Mouse (Mus musculus): ENCODE results near the gene Lypd4. TPM values are rescaled to one million over a fixed set of nuclear protein-coding genes. Genes with fewer than 3 reads are reported as not detected.
A peak's percentile ranks its signal among the peaks of the same experiment; 100 is the strongest.
"Not testable (repeated sequence)": the region's sequence is repeated elsewhere in the genome, so short reads cannot be mapped to it uniquely, and the experiment has no call there.

Lypd4 gene
- polyA plus RNA-seq, 1 experiment from 2014 or later = not detected

- H3K9me3 ChIP-seq (replicated peaks; ENCODE audit: control insufficient read depth, low read length) = no peaks in the 10 kb centered on the region
- DNase-seq (ENCODE audit: low spot score) (no peak), ATAC-seq (replicated peaks; ENCODE audit: insufficient number of reproducible peaks, low FRiP score, low TSS enrichment, low read depth) (no peak)
- WGBS = 66% methylated on average over 8 of the region's 8 CpGs
- no peaks in the 10 kb centered on the region for H3K36me3 ChIP-seq (replicated peaks; ENCODE audit: control insufficient read depth, insufficient read depth, low read depth, low read length)
- H3K27me3 ChIP-seq (ENCODE audit: control insufficient read depth, insufficient read depth, low read length) = no peaks in the 10 kb centered on the region
- no peak overlapping the region for H3K4me3 ChIP-seq (ENCODE audit: low read depth, low read length)
- H3K9ac ChIP-seq (replicated peaks; ENCODE audit: low read length) = no peak overlapping the region
- H3K27ac ChIP-seq (replicated peaks; ENCODE audit: low read depth, low read length) = no peak overlapping the region
- H3K4me2 ChIP-seq (ENCODE audit: low read depth, low read length) = no peak overlapping the region
- H3K4me1 ChIP-seq (ENCODE audit: control insufficient read depth, insufficient read depth, low read length) = no peaks in the 10 kb centered on the region
Observed at GRCm38 (mm10) chr7:24839410-24839808, 30.3 kb downstream of the Lypd4 start.

- H3K36me3 ChIP-seq (replicated peaks; ENCODE audit: control insufficient read depth, insufficient read depth, low read depth, low read length) = not testable (repeated sequence)
Observed at GRCm38 (mm10) chr7:24838732-24839409, 30.9 kb downstream of the Lypd4 start.

GRCm38 (mm10) chr7:24827181-24827580, 42.6 kb downstream of the Lypd4 start:
- H3K27ac ChIP-seq (replicated peaks; ENCODE audit: low read depth, low read length) = no peak overlapping the region
- H3K9ac ChIP-seq (replicated peaks; ENCODE audit: low read length) = no peak overlapping the region
- no peak for DNase-seq (ENCODE audit: low spot score)
- no peak overlapping the region for H3K4me3 ChIP-seq (ENCODE audit: low read depth, low read length)
- H3K4me2 ChIP-seq (ENCODE audit: low read depth, low read length) = no peak overlapping the region
- no peaks in the 10 kb centered on the region for H3K36me3 ChIP-seq (replicated peaks; ENCODE audit: control insufficient read depth, insufficient read depth, low read depth, low read length)
- no peaks in the 10 kb centered on the region for H3K27me3 ChIP-seq (ENCODE audit: control insufficient read depth, insufficient read depth, low read length)
- no peaks in the 10 kb centered on the region for H3K9me3 ChIP-seq (replicated peaks; ENCODE audit: control insufficient read depth, low read length)
- no peak for ATAC-seq (replicated peaks; ENCODE audit: insufficient number of reproducible peaks, low FRiP score, low TSS enrichment, low read depth)
- no peaks in the 10 kb centered on the region for H3K4me1 ChIP-seq (ENCODE audit: control insufficient read depth, insufficient read depth, low read length)
- 93% methylated on average over 4 of the region's 4 CpGs for WGBS

More at GRCm38 (mm10) chr7:24838732-24839409, 30.9 kb downstream of the Lypd4 start:
- not testable (repeated sequence) for H3K27ac ChIP-seq (replicated peaks; ENCODE audit: low read depth, low read length); DNase-seq (ENCODE audit: low spot score); H3K27me3 ChIP-seq (ENCODE audit: control insufficient read depth, insufficient read depth, low read length); H3K4me2 ChIP-seq (ENCODE audit: low read depth, low read length); H3K4me1 ChIP-seq (ENCODE audit: control insufficient read depth, insufficient read depth, low read length); ATAC-seq (replicated peaks; ENCODE audit: insufficient number of reproducible peaks, low FRiP score, low TSS enrichment, low read depth); H3K4me3 ChIP-seq (ENCODE audit: low read depth, low read length); H3K9me3 ChIP-seq (replicated peaks; ENCODE audit: control insufficient read depth, low read length); H3K9ac ChIP-seq (replicated peaks; ENCODE audit: low read length)
- WGBS = 68% methylated on average over 11 of the region's 13 CpGs

GRCm38 (mm10) chr7:24824452-24824851, 45.3 kb downstream of the Lypd4 start:
- WGBS = 71% methylated on average over 7 of the region's 7 CpGs
- Histone ChIP-seq H3K9ac (replicated peaks; ENCODE audit: low read length) (no peak overlapping the region), H3K4me1 (ENCODE audit: control insufficient read depth, insufficient read depth, low read length) (no peaks in the 10 kb centered on the region), H3K36me3 (replicated peaks; ENCODE audit: control insufficient read depth, insufficient read depth, low read depth, low read length) (no peaks in the 10 kb centered on the region), H3K9me3 (replicated peaks; ENCODE audit: control insufficient read depth, low read length) (no peaks in the 10 kb centered on the region), H3K4me3 (ENCODE audit: low read depth, low read length) (no peak overlapping the region), H3K4me2 (ENCODE audit: low read depth, low read length) (no peak overlapping the region), H3K27ac (replicated peaks; ENCODE audit: low read depth, low read length) (no peak overlapping the region), H3K27me3 (ENCODE audit: control insufficient read depth, insufficient read depth, low read length) (no peaks in the 10 kb centered on the region)
- DNase-seq (ENCODE audit: low spot score) (no peak), ATAC-seq (replicated peaks; ENCODE audit: insufficient number of reproducible peaks, low FRiP score, low TSS enrichment, low read depth) (no peak)

GRCm38 (mm10) chr7:24817502-24817901, 52.2 kb downstream of the Lypd4 start:
- ATAC-seq (replicated peaks; ENCODE audit: insufficient number of reproducible peaks, low FRiP score, low TSS enrichment, low read depth) (0 out of 2 replicates have a peak, but pooled peaks have one; percentile 59), DNase-seq (ENCODE audit: low spot score) (peak; percentile 84)
- Histone ChIP-seq H3K27me3 (ENCODE audit: control insufficient read depth, insufficient read depth, low read length) (no peaks in the 10 kb centered on the region), H3K27ac (replicated peaks; ENCODE audit: low read depth, low read length) (no peak overlapping the region), H3K4me3 (ENCODE audit: low read depth, low read length) (no peak overlapping the region), H3K9me3 (replicated peaks; ENCODE audit: control insufficient read depth, low read length) (no peaks in the 10 kb centered on the region), H3K4me2 (ENCODE audit: low read depth, low read length) (no peak overlapping the region), H3K4me1 (ENCODE audit: control insufficient read depth, insufficient read depth, low read length) (no peaks in the 10 kb centered on the region), H3K36me3 (replicated peaks; ENCODE audit: control insufficient read depth, insufficient read depth, low read depth, low read length) (no peaks in the 10 kb centered on the region), H3K9ac (replicated peaks; ENCODE audit: low read length) (no peak overlapping the region)
- WGBS = 0% methylated on average over 3 of the region's 3 CpGs

Other genes with a start within 250 kb of the Lypd4 start
- 2.0 and 2.1 TPM in 2 replicates for gene Lypd3, start 233.4 kb downstream of the Lypd4 start, polyA plus RNA-seq (2014; fragmentation: Nextera tagmentation; extraction: Ambion mirVana)
- not detected in 2 replicates for gene Tex101, start 193.3 kb downstream of the Lypd4 start, polyA plus RNA-seq (2014; fragmentation: Nextera tagmentation; extraction: Ambion mirVana)
- gene BC049730, start 160.7 kb downstream of the Lypd4 start, polyA plus RNA-seq (2014; fragmentation: Nextera tagmentation; extraction: Ambion mirVana) = not detected in 2 replicates
- not detected in 2 replicates for gene Gm4763, start 143.0 kb downstream of the Lypd4 start, polyA plus RNA-seq (2014; fragmentation: Nextera tagmentation; extraction: Ambion mirVana)
- gene Cd177, start 109.6 kb downstream of the Lypd4 start, polyA plus RNA-seq (2014; fragmentation: Nextera tagmentation; extraction: Ambion mirVana) = not detected in 2 replicates
- gene Ceacam10, start 92.7 kb downstream of the Lypd4 start, polyA plus RNA-seq (2014; fragmentation: Nextera tagmentation; extraction: Ambion mirVana) = 0.29 and 0.34 TPM in 2 replicates
- gene Gm9844, start 7.7 kb downstream of the Lypd4 start, polyA plus RNA-seq (2014; fragmentation: Nextera tagmentation; extraction: Ambion mirVana) = 20.6 and 26.5 TPM in 2 replicates
- gene Dmrtc2, start 116 bp upstream of the Lypd4 start, polyA plus RNA-seq (2014; fragmentation: Nextera tagmentation; extraction: Ambion mirVana) = not detected in 2 replicates
- 2,121 and 2,269 TPM in 2 replicates for gene Rps19, start 14.4 kb upstream of the Lypd4 start, polyA plus RNA-seq (2014; fragmentation: Nextera tagmentation; extraction: Ambion mirVana)
- 0.20 and 0.28 TPM in 2 replicates for gene Cd79a, start 27.4 kb upstream of the Lypd4 start, polyA plus RNA-seq (2014; fragmentation: Nextera tagmentation; extraction: Ambion mirVana)
- 43.0 and 47.1 TPM in 2 replicates for gene Arhgef1, start 33.0 kb upstream of the Lypd4 start, polyA plus RNA-seq (2014; fragmentation: Nextera tagmentation; extraction: Ambion mirVana)
- 0.36 and 0.79 TPM in 2 replicates for gene Gm4881, start 74.6 kb upstream of the Lypd4 start, polyA plus RNA-seq (2014; fragmentation: Nextera tagmentation; extraction: Ambion mirVana)
- gene Rabac1, start 102.8 kb upstream of the Lypd4 start, polyA plus RNA-seq (2014; fragmentation: Nextera tagmentation; extraction: Ambion mirVana) = 75.9 and 92.5 TPM in 2 replicates
- 6.8 and 8.5 TPM in 2 replicates for gene Atp1a3, start 136.0 kb upstream of the Lypd4 start, polyA plus RNA-seq (2014; fragmentation: Nextera tagmentation; extraction: Ambion mirVana)
- 5.7 and 7.5 TPM in 2 replicates for gene Grik5, start 202.4 kb upstream of the Lypd4 start, polyA plus RNA-seq (2014; fragmentation: Nextera tagmentation; extraction: Ambion mirVana)
- gene Zfp574, start 202.6 kb upstream of the Lypd4 start, polyA plus RNA-seq (2014; fragmentation: Nextera tagmentation; extraction: Ambion mirVana) = 17.2 and 22.0 TPM in 2 replicates

Measured in embryonic facial prominence, embryonic 11.5 days (tissue).